Mouse (Mus musculus) C2C12 (cell line): ENCODE measurements around the gene Foxp1.

Source experiments
- CEBPB ChIP-seq: IDR thresholded peaks from one replicate; pipeline ENCODE4 v1.6.1; 2011; ENCODE audit warnings: low read depth, mild to moderate bottlenecking, control low read depth, moderate library complexity
- CTCF ChIP-seq: IDR thresholded peaks from one replicate; pipeline ENCODE4 v1.5.1; 2011; ENCODE audit not compliant: control insufficient read depth, insufficient read depth, insufficient read length

- TF ChIP-seq CTCF (no peak), CEBPB (no peak)
These were observed 349.9 kb downstream of the Foxp1 start for GRCm38 (mm10) chr6:99172589-99172986.
